Mouse (Mus musculus): Measurements from ENCODE around the gene Elmo1.

DNA sequence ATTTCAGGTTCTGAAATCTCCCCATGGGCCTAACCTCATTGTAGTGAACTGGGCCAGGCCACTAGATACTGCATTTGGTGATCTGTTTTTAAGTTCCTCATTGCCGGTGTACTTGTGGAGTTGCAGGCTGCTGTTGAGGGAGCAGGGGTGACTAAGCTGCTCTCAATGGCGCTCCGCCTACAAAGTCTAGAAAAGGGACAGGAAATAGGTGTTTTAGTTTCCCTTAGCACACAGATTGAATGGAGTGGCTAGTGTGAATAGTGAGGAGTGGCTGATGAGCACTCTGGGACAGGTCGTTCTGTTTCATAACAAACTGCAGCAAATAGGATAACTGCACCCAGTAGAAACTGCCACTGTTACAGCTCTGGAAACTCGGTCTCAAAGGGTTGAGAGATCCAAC lies 30.3 kb downstream of the Elmo1 start:
- TF ChIP-seq CTCF (IDR thresholded peaks at IDR 0.05; ENCODE audit: control insufficient read depth, insufficient read depth, insufficient read length) (no peak), USF1 (IDR thresholded peaks at IDR 0.05; ENCODE audit: low read depth) (no peak), MAX (IDR thresholded peaks at IDR 0.05) (no peak)

All from C2C12 (cell line).